8 mouse cellular contexts compared by ENCODE assay signal in the genomic region with DNA sequence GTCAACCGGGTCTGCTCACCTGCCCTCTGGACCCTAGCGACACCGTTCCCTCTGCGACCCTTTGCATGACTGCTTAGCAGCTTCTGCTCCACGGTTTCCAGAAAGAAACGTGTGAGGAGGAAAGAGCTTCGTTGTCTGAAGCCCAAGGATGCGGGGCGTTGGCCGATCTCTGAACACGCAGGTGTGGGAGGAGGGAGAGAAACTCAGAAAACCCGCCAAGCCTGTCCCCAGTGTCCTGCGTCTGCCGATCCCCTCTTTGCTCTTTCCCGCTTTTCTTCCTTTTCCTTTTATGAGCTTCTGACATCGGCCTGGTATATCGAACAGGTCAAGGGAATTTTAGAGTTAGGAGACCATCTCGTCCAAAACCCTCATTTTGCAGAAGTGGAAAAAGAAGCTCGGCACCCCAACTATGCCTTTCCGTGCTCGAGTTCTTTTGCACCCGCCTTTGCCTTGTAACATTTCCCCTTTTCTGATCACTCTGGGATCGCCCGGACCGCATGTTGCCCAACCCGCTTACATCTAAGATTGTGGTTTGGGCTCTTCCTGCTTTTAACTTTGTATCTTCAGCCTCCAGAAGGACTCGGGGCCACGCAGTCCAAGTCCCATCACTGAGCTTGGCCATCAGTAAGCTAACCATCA. TPM values are rescaled to one million over a fixed set of nuclear protein-coding genes. Genes with fewer than 3 reads are reported as not detected.
DNase-seq lines count a peak whose midpoint lies in the region; ATAC-seq lines count a peak whose summit lies in the region.

No protein-coding gene starts in this region.

- H3K27ac ChIP-seq in hindbrain, embryonic 12.5 days: no peak overlapping the region
- H3K27ac ChIP-seq in lung, embryonic 16.5 days (ENCODE audit: low read length): peak overlapping the region; percentile 51; the same call in 1 of the 2 replicates

- peak overlapping the region; percentile 43; the same call in 1 of the 2 replicates for H3K9ac ChIP-seq in hindbrain, embryonic 12.5 days
- peak overlapping the region; percentile 89 for H3K9ac ChIP-seq in lung, embryonic 16.5 days (ENCODE audit: low read length)

- WGBS in hindbrain, embryonic 12.5 days: 1% methylated on average over 28 of the region's 28 CpGs
- WGBS in lung, embryonic 16.5 days: under 1% methylated on average over 28 of the region's 28 CpGs

- 0 out of 2 replicates have a peak, but pooled peaks cover 5% of the 10 kb centered on the region for H3K36me3 ChIP-seq in hindbrain, embryonic 12.5 days
- peaks cover 9% of the 10 kb centered on the region for H3K36me3 ChIP-seq in lung, embryonic 16.5 days (ENCODE audit: control insufficient read depth, insufficient read depth, low read length)

- peaks cover 18% of the 10 kb centered on the region for H3K4me1 ChIP-seq in hindbrain, embryonic 12.5 days
- H3K4me1 ChIP-seq in lung, embryonic 16.5 days (replicated peaks; ENCODE audit: control insufficient read depth, insufficient read depth, low read length): peaks cover 18% of the 10 kb centered on the region

- no peak for ATAC-seq in hindbrain, embryonic 12.5 days (ENCODE audit: low FRiP score)
- no peak for ATAC-seq in lung, embryonic 16.5 days (ENCODE audit: low read depth)

- peak overlapping the region; percentile 73 for H3K4me3 ChIP-seq in hindbrain, embryonic 12.5 days
- H3K4me3 ChIP-seq in lung, embryonic 16.5 days (ENCODE audit: low read length): peak overlapping the region; percentile 92

- peak overlapping the region; percentile 100 for H3K4me2 ChIP-seq in hindbrain, embryonic 12.5 days (replicated peaks)
- peak overlapping the region; percentile 93 for H3K4me2 ChIP-seq in lung, embryonic 16.5 days (ENCODE audit: low read depth, low read length)

- H3K9me3 ChIP-seq in hindbrain, embryonic 12.5 days (replicated peaks): no peaks in the 10 kb centered on the region
- H3K9me3 ChIP-seq in lung, embryonic 16.5 days (ENCODE audit: control insufficient read depth, low read length): no peaks in the 10 kb centered on the region

- DNase-seq in gastrocnemius, postnatal 10 days: peak; percentile 20
- no peak for DNase-seq in gastrocnemius, adult 8-10 months (ENCODE audit: low spot score in 2 of 2)
- peak; percentile 36 for DNase-seq in embryo, embryonic 11 days
- peak; percentile 24 for DNase-seq in skeletal muscle tissue, adult 2 months (ENCODE audit: low read depth, low spot score)
- DNase-seq in layer of hippocampus, adult 11-12 months (ENCODE audit: low spot score): no peak
- DNase-seq in cerebellum, adult 18-20 months: no peak

- H3K27me3 ChIP-seq in hindbrain, embryonic 12.5 days: peaks cover 40% of the 10 kb centered on the region
- H3K27me3 ChIP-seq in lung, embryonic 16.5 days (ENCODE audit: control insufficient read depth, insufficient read depth, low read depth, low read length): no peaks in the 10 kb centered on the region

RNA-seq across cellular contexts. Expression of gene E2f8, which starts 0.7 kb away (rescaled TPM):
- total RNA-seq in gastrocnemius, postnatal 10 days (2021): 1 to 10 TPM; 4.2 to 5.5 TPM
- total RNA-seq in gastrocnemius, adult 8-10 months (2022): under 1 TPM in 2 of 4 experiments, not detected in 2; 0.16 to 0.34 TPM
- 11.1 and 12.0 TPM in 2 replicates for polyA plus RNA-seq in hindbrain, embryonic 12.5 days (2016; fragmentation: Nextera tagmentation; extraction: Ambion mirVana)
- 20.5 and 22.0 TPM in 2 replicates for polyA plus RNA-seq in lung, embryonic 16.5 days (2015; fragmentation: Nextera tagmentation; extraction: Ambion mirVana)

RNA-seq across cellular contexts. Expression of gene Nav2, which starts 26.4 kb away (rescaled TPM):
- total RNA-seq in gastrocnemius, postnatal 10 days (2021): 10 to 100 TPM; 55.8 to 80.1 TPM
- 10 to 100 TPM; 15.9 to 30.8 (median 25.7) TPM for total RNA-seq in gastrocnemius, adult 8-10 months (2022)
- polyA plus RNA-seq in hindbrain, embryonic 12.5 days (2016; fragmentation: Nextera tagmentation; extraction: Ambion mirVana): 24.1 and 25.8 TPM in 2 replicates
- polyA plus RNA-seq in lung, embryonic 16.5 days (2015; fragmentation: Nextera tagmentation; extraction: Ambion mirVana): 27.3 and 33.8 TPM in 2 replicates

RNA-seq across cellular contexts. Expression of gene Csrp3, which starts 34.3 kb away (rescaled TPM):
- 100 to 1,000 TPM; 120 to 170 TPM for total RNA-seq in gastrocnemius, postnatal 10 days (2021)
- 100 to 1,000 TPM; 106 to 187 (median 120) TPM for total RNA-seq in gastrocnemius, adult 8-10 months (2022)
- 1.0 and 3.6 TPM in 2 replicates for polyA plus RNA-seq in hindbrain, embryonic 12.5 days (2016; fragmentation: Nextera tagmentation; extraction: Ambion mirVana)
- polyA plus RNA-seq in lung, embryonic 16.5 days (2015; fragmentation: Nextera tagmentation; extraction: Ambion mirVana): 56.4 and 71.6 TPM in 2 replicates

Comparison
In these comparisons a context has a peak if more than half of its experiments do, and no peak if none do; other contexts are left out.
1. DNase-seq: peak in gastrocnemius, postnatal 10 days (single experiment), embryo, embryonic 11 days (single experiment) and skeletal muscle tissue, adult 2 months (single experiment); none in gastrocnemius, adult 8-10 months (0 of 2), layer of hippocampus, adult 11-12 months (single experiment) and cerebellum, adult 18-20 months (0 of 2).